Mouse (Mus musculus): Measurements from ENCODE around the gene Kif2c. TPM values are rescaled to one million over a fixed set of nuclear protein-coding genes. Genes with fewer than 3 reads are reported as not detected.

Kif2c gene
- polyA plus RNA-seq, 2 experiments: 19.4 to 30.1 TPM

DNA sequence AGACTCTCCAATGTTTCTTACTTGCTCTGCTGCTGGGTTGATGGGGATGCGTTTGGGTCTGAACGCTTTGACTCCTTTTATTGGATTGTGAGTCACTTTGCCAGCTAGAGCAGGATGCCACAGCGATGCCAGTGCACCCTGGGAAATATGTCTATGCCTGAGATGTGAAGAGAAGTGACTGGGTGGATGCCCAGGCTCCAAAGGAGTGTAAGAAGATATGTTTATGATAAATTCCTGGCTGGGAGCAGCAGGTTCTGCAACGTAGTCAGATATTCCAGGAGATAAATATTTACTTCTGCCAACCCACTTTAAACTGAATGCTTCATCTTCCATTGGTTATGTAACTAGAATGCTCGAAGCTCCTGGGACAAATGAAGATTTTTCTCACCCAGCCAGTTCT, 34.6 kb upstream of the Kif2c start:
- ATAC-seq (ENCODE audit: insufficient read depth): no peak

GRCm38 (mm10) chr4:117214250-117214649, 31.8 kb upstream of the Kif2c start:
- ATAC-seq (ENCODE audit: insufficient read depth) (no peak), DNase-seq (ENCODE audit: low read depth in 3 of 3, low spot score in 3 of 3) (no peak)
- no peak overlapping the region for H3K4me3 ChIP-seq (ENCODE audit: insufficient read depth in 1 of 2, low read depth in 2 of 2, low read length in 2 of 2)
- no peaks in the 10 kb centered on the region for H3K36me3 ChIP-seq (replicated peaks; ENCODE audit: control insufficient read depth, insufficient read depth, low read depth)
- H3K4me1 ChIP-seq (replicated peaks; ENCODE audit: control insufficient read depth in 2 of 2, insufficient read depth in 2 of 2, low read length in 1 of 2): peaks cover 0 to 4% of the 10 kb centered on the region in 2 experiments; a peak in 1 of 4 replicates
- H3K9ac ChIP-seq (replicated peaks): no peak overlapping the region
- H3K27ac ChIP-seq: no peak overlapping the region
- H3K9me3 ChIP-seq (ENCODE audit: control insufficient read depth, low read length): no peaks in the 10 kb centered on the region
- H3K27me3 ChIP-seq (ENCODE audit: control insufficient read depth, insufficient read depth, low read length): no peaks in the 10 kb centered on the region
- no peak for TF ChIP-seq CTCF (IDR thresholded peaks at IDR 0.05; ENCODE audit: low read depth)
- TF ChIP-seq EP300 (IDR thresholded peaks at IDR 0.05; ENCODE audit: low read depth): no peak
- H3K4me2 ChIP-seq (ENCODE audit: low read depth): no peak overlapping the region
- 72% methylated on average over 6 of the region's 6 CpGs for WGBS (ENCODE audit: insufficient replicate concordance)

More for the DNA sequence above, 34.6 kb upstream of the Kif2c start:
- WGBS (ENCODE audit: insufficient replicate concordance): 68% methylated on average over 5 of the region's 5 CpGs
- DNase-seq (ENCODE audit: low read depth in 3 of 3, low spot score in 3 of 3): no peak
- H3K27me3 ChIP-seq (ENCODE audit: control insufficient read depth, insufficient read depth, low read length): no peaks in the 10 kb centered on the region
- H3K36me3 ChIP-seq (replicated peaks; ENCODE audit: control insufficient read depth, insufficient read depth, low read depth): no peaks in the 10 kb centered on the region
- TF ChIP-seq EP300 (IDR thresholded peaks at IDR 0.05; ENCODE audit: low read depth) (no peak), CTCF (IDR thresholded peaks at IDR 0.05; ENCODE audit: low read depth) (no peak)
- no peak overlapping the region for H3K4me3 ChIP-seq (ENCODE audit: insufficient read depth in 1 of 2, low read depth in 2 of 2, low read length in 2 of 2)
- H3K9ac ChIP-seq (replicated peaks): no peak overlapping the region
- no peak overlapping the region for H3K4me2 ChIP-seq (ENCODE audit: low read depth)
- peaks cover 0 to 4% of the 10 kb centered on the region in 2 experiments; a peak in 1 of 4 replicates for H3K4me1 ChIP-seq (replicated peaks; ENCODE audit: control insufficient read depth in 2 of 2, insufficient read depth in 2 of 2, low read length in 1 of 2)
- no peak overlapping the region for H3K27ac ChIP-seq
- no peaks in the 10 kb centered on the region for H3K9me3 ChIP-seq (ENCODE audit: control insufficient read depth, low read length)

DNA sequence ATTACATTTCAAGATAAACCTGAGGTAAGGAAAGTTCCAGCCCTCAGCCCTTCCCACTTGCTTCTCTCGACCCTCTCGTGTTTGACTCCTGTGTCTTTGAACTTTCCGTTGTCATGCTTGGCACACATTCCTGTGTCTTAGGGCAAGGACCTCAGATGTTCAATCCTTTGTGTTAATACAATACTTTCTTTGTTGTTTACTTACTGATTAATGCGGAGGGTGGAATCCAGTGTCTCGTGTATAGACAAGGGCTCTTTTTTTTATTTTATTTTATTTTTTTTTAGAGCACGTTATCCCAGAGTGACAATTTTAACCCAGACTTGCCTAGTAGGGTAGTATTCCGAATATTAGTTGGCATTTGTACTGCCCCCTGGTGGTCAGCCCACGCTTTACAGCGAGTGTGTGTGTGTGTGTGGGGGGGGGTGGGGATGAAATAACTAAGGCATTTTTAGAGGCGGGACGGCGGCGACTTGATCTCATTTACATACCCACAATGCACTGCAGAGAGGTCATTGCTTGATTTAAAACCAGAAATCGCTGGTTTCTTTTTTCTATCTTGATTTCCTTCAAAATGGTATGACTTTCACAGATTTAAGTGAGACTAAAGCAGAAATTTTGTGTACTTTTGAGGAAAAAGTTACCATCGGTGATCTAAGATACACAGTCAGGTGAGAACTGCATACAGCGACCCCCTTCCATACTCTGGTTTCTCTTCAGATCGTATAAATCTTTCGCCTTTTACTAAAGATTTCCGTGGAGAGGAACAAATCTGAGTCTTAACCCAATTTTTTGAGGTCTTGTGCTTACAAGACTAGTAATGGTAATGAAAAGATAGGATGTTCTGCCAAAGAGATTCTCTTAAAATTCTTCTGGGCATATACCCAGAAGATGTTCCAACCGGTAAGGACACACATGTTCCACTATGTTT, 28.0 kb upstream of the Kif2c start:
- DNase-seq (ENCODE audit: low read depth in 3 of 3, low spot score in 3 of 3) (peak; percentile 63 to 70 (median 64)), ATAC-seq (ENCODE audit: insufficient read depth) (peak; percentile 84)
- Histone ChIP-seq H3K36me3 (replicated peaks; ENCODE audit: control insufficient read depth, insufficient read depth, low read depth) (no peaks in the 10 kb centered on the region), H3K4me2 (ENCODE audit: low read depth) (peak overlapping the region; percentile 18; the same call in 1 of the 2 replicates), H3K4me3 (ENCODE audit: insufficient read depth in 1 of 2, low read depth in 2 of 2, low read length in 2 of 2) (no peak overlapping the region), H3K4me1 (replicated peaks; ENCODE audit: control insufficient read depth in 2 of 2, insufficient read depth in 2 of 2, low read length in 1 of 2) (no peaks in the 10 kb centered on the region), H3K9ac (replicated peaks) (no peak overlapping the region), H3K9me3 (ENCODE audit: control insufficient read depth, low read length) (no peaks in the 10 kb centered on the region), H3K27ac (no peak overlapping the region), H3K27me3 (ENCODE audit: control insufficient read depth, insufficient read depth, low read length) (no peaks in the 10 kb centered on the region)
- peak; percentile 83 for TF ChIP-seq CTCF (IDR thresholded peaks at IDR 0.05; ENCODE audit: low read depth)
- TF ChIP-seq EP300 (IDR thresholded peaks at IDR 0.05; ENCODE audit: low read depth): no peak
- 3% methylated on average over 20 of the region's 20 CpGs for WGBS (ENCODE audit: insufficient replicate concordance)

- 71% methylated on average over 6 of the region's 6 CpGs for WGBS (ENCODE audit: insufficient replicate concordance)
- Histone ChIP-seq H3K4me3 (ENCODE audit: insufficient read depth in 1 of 2, low read depth in 2 of 2, low read length in 2 of 2) (no peak overlapping the region), H3K9ac (replicated peaks) (no peak overlapping the region), H3K27ac (no peak overlapping the region), H3K9me3 (ENCODE audit: control insufficient read depth, low read length) (no peaks in the 10 kb centered on the region), H3K4me2 (ENCODE audit: low read depth) (no peak overlapping the region), H3K36me3 (replicated peaks; ENCODE audit: control insufficient read depth, insufficient read depth, low read depth) (no peaks in the 10 kb centered on the region), H3K4me1 (replicated peaks; ENCODE audit: control insufficient read depth in 2 of 2, insufficient read depth in 2 of 2, low read length in 1 of 2) (no peaks in the 10 kb centered on the region), H3K27me3 (ENCODE audit: control insufficient read depth, insufficient read depth, low read length) (no peaks in the 10 kb centered on the region)
- TF ChIP-seq EP300 (IDR thresholded peaks at IDR 0.05; ENCODE audit: low read depth): no peak
- DNase-seq (ENCODE audit: low read depth in 3 of 3, low spot score in 3 of 3) (no peak), ATAC-seq (ENCODE audit: insufficient read depth) (no peak)
These were observed 27.2 kb upstream of the Kif2c start for GRCm38 (mm10) chr4:117209592-117209991.

DNA sequence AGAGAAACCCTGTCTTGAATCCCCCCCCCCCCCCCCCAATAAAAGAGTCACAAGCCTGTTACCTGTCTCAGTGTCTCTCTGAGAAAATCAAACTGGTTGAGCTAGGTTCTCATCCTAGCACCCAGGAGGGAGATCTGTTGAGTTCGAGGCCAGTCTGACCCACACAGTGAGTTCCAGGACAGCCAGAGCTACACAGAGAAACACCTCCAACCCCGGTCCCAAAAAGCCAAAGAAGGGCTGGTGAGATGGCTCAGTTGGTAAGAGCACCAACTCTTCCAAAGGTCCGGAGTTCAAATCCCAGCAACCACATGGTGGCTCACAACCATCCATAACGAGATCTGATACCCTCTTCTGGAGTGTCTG, 20.5 kb upstream of the Kif2c start:
- no peak overlapping the region for H3K27ac ChIP-seq
- TF ChIP-seq EP300 (IDR thresholded peaks at IDR 0.05; ENCODE audit: low read depth) (no peak), CTCF (IDR thresholded peaks at IDR 0.05; ENCODE audit: low read depth) (no peak)

More for the DNA sequence above, 20.5 kb upstream of the Kif2c start:
- Histone ChIP-seq H3K9ac (replicated peaks) (no peak overlapping the region), H3K4me3 (ENCODE audit: insufficient read depth in 1 of 2, low read depth in 2 of 2, low read length in 2 of 2) (no peak overlapping the region), H3K27me3 (ENCODE audit: control insufficient read depth, insufficient read depth, low read length) (no peaks in the 10 kb centered on the region), H3K9me3 (ENCODE audit: control insufficient read depth, low read length) (no peaks in the 10 kb centered on the region), H3K4me1 (replicated peaks; ENCODE audit: control insufficient read depth in 2 of 2, insufficient read depth in 2 of 2, low read length in 1 of 2) (peaks cover 0 to 3% of the 10 kb centered on the region in 2 experiments; a peak in 1 of 4 replicates), H3K4me2 (ENCODE audit: low read depth) (no peak overlapping the region), H3K36me3 (replicated peaks; ENCODE audit: control insufficient read depth, insufficient read depth, low read depth) (no peaks in the 10 kb centered on the region)
- 37% methylated on average over 4 of the region's 4 CpGs for WGBS (ENCODE audit: insufficient replicate concordance)
- no peak for DNase-seq (ENCODE audit: low read depth in 3 of 3, low spot score in 3 of 3)
- no peak for ATAC-seq (ENCODE audit: insufficient read depth)
